Mouse (Mus musculus) limb, embryonic 14.5 days (tissue): ENCODE data around the gene Dnah17. TPM values are rescaled to one million over a fixed set of nuclear protein-coding genes. Genes with fewer than 3 reads are reported as not detected.

Experiments used
- ATAC-seq: fragments of 200-750 bp; cut with Nextera tagmentation; 2 replicates; pipeline ENCODE4 v1.8.0; 2017; ENCODE audit warnings: low read depth, moderate number of reproducible peaks, moderate TSS enrichment; ENCODE audit not compliant: low FRiP score
- DNase-seq: peaks from one replicate; pipeline ENCODE4 v3.0.0-alpha.2; 2015; ENCODE audit warnings: low spot score
- H3K27ac ChIP-seq: fragments of 300-500 bp; sonication (generic); replicated peaks from 2 replicates; pipeline ENCODE4 v1.5.1; 2014; ENCODE audit warnings: low read depth, mild to moderate bottlenecking, low read length, moderate library complexity, mixed read lengths
- H3K27me3 ChIP-seq: fragments of 300-500 bp; sonication (generic); 2 replicates; pipeline ENCODE4 v1.6.1; 2014; ENCODE audit warnings: low read length, mixed read lengths; ENCODE audit not compliant: control insufficient read depth, insufficient read depth
- H3K36me3 ChIP-seq: fragments of 300-500 bp; sonication (generic); 2 replicates; pipeline ENCODE4 v1.6.1; 2014; ENCODE audit warnings: mild to moderate bottlenecking, low read length, moderate library complexity, mixed read lengths; ENCODE audit not compliant: control insufficient read depth, insufficient read depth
- H3K4me1 ChIP-seq: fragments of 300-500 bp; sonication (generic); 2 replicates; pipeline ENCODE4 v1.6.1; 2014; ENCODE audit warnings: antibody characterized with exemption, low read length, mixed read lengths; ENCODE audit not compliant: control insufficient read depth, insufficient read depth
- H3K4me2 ChIP-seq: fragments of 300-500 bp; sonication (generic); replicated peaks from 2 replicates; pipeline ENCODE4 v1.6.1; 2014; ENCODE audit warnings: low read depth, mild to moderate bottlenecking, low read length, moderate library complexity; ENCODE audit not compliant: severe bottlenecking
- H3K4me3 ChIP-seq: fragments of 300-500 bp; sonication (generic); replicated peaks from 2 replicates; pipeline ENCODE4 v1.5.1; 2014; ENCODE audit warnings: low read length
- H3K9ac ChIP-seq: fragments of 300-500 bp; sonication (generic); 2 replicates; pipeline ENCODE4 v1.6.1; 2014; ENCODE audit warnings: mild to moderate bottlenecking, low read depth, low read length, moderate library complexity; ENCODE audit not compliant: severe bottlenecking
- H3K9me3 ChIP-seq: fragments of 300-500 bp; sonication (generic); 2 replicates; pipeline ENCODE4 v1.6.1; 2016; ENCODE audit warnings: low read length; ENCODE audit not compliant: control insufficient read depth
- POLR2A ChIP-seq: fragments of 200-500 bp; IDR thresholded peaks from 2 replicates; pipeline ENCODE4 v1.8.0; 2012; ENCODE audit warnings: inconsistent platforms, mild to moderate bottlenecking, moderate library complexity, borderline replicate concordance; ENCODE audit not compliant: insufficient read depth, insufficient read length; ENCODE audit errors: extremely low read depth
- WGBS: fragments of 180-500 bp; shearing (Covaris S2); extraction: QIAGEN DNeasy Blood & Tissue Kit; methylation state at CpG from one replicate; pipeline ENCODE4 v1.1.7; 2014; 5-methylcytosine and 5-hydroxymethylcytosine counted together
- polyA plus RNA-seq, 2 experiments: library from polyadenylated mRNA; depleted of rRNA in 1 of 2; stranded (reverse) in 1 of 2; unstranded in 1 of 2; fragments of >200 nt; fragmentation: Nextera tagmentation in 1 of 2; extraction: Ambion mirVana in 1 of 2; gene quantifications; 2 replicates each; pipeline versions ENCODE4 v1.2.1 to v1.2.3; 2012 to 2014

Dnah17 gene
- polyA plus RNA-seq, 2 experiments: 0.10 to 0.11 TPM

GRCm38 (mm10) chr11:118067588-118067987, 62.8 kb downstream of the Dnah17 start:
- 78% methylated on average over 8 of the region's 8 CpGs for WGBS
- H3K4me1 ChIP-seq: peaks cover 7% of the 10 kb centered on the region; the same call in 1 of the 2 replicates
- no peak overlapping the region for H3K4me3 ChIP-seq
- H3K9ac ChIP-seq: no peak overlapping the region
- no peak for ATAC-seq
- no peak for DNase-seq
- H3K36me3 ChIP-seq: no peaks in the 10 kb centered on the region
- H3K27ac ChIP-seq: no peak overlapping the region
- no peak for TF ChIP-seq POLR2A
- H3K27me3 ChIP-seq: no peaks in the 10 kb centered on the region
- no peaks in the 10 kb centered on the region for H3K9me3 ChIP-seq
- no peak overlapping the region for H3K4me2 ChIP-seq

- DNase-seq (no peak), ATAC-seq (no peak)
- H3K4me3 ChIP-seq: no peak overlapping the region
- 85% methylated on average over 14 of the region's 14 CpGs for WGBS
- H3K27me3 ChIP-seq: no peaks in the 10 kb centered on the region
- no peaks in the 10 kb centered on the region for H3K9me3 ChIP-seq
- no peaks in the 10 kb centered on the region for H3K4me1 ChIP-seq
- no peak overlapping the region for H3K9ac ChIP-seq
- TF ChIP-seq POLR2A: no peak
- H3K27ac ChIP-seq: no peak overlapping the region
- no peak overlapping the region for H3K4me2 ChIP-seq
- no peaks in the 10 kb centered on the region for H3K36me3 ChIP-seq
Measured at GRCm38 (mm10) chr11:118060038-118060437, 70.4 kb downstream of the Dnah17 start.

- DNase-seq (no peak), ATAC-seq (no peak)
- Histone ChIP-seq H3K4me3 (no peak overlapping the region), H3K27ac (no peak overlapping the region), H3K36me3 (no peaks in the 10 kb centered on the region), H3K9ac (no peak overlapping the region), H3K4me1 (no peaks in the 10 kb centered on the region), H3K9me3 (no peaks in the 10 kb centered on the region), H3K27me3 (no peaks in the 10 kb centered on the region), H3K4me2 (no peak overlapping the region)
- TF ChIP-seq POLR2A: no peak
- WGBS: 67% methylated on average over 10 of the region's 10 CpGs
Measured at GRCm38 (mm10) chr11:118058872-118059271, 71.6 kb downstream of the Dnah17 start.

GRCm38 (mm10) chr11:118058367-118058766, 72.1 kb downstream of the Dnah17 start:
- no peak for ATAC-seq

GRCm38 (mm10) chr11:118050174-118050573, 80.3 kb downstream of the Dnah17 start:
- Histone ChIP-seq H3K36me3 (no peaks in the 10 kb centered on the region), H3K9me3 (no peaks in the 10 kb centered on the region), H3K27me3 (no peaks in the 10 kb centered on the region), H3K27ac (no peak overlapping the region), H3K9ac (no peak overlapping the region), H3K4me1 (no peaks in the 10 kb centered on the region), H3K4me2 (no peak overlapping the region), H3K4me3 (no peak overlapping the region)
- ATAC-seq: no peak
- 90% methylated on average over 16 of the region's 16 CpGs for WGBS
- no peak for DNase-seq
- no peak for TF ChIP-seq POLR2A

More at GRCm38 (mm10) chr11:118058367-118058766, 72.1 kb downstream of the Dnah17 start:
- no peak for DNase-seq
- TF ChIP-seq POLR2A: no peak
- H3K27ac ChIP-seq: no peak overlapping the region
- no peak overlapping the region for H3K4me2 ChIP-seq
- no peak overlapping the region for H3K9ac ChIP-seq
- 64% methylated on average over 12 of the region's 12 CpGs for WGBS
- no peaks in the 10 kb centered on the region for H3K27me3 ChIP-seq
- H3K9me3 ChIP-seq: no peaks in the 10 kb centered on the region
- no peak overlapping the region for H3K4me3 ChIP-seq
- H3K36me3 ChIP-seq: no peaks in the 10 kb centered on the region
- H3K4me1 ChIP-seq: no peaks in the 10 kb centered on the region

GRCm38 (mm10) chr11:118049641-118050040, 80.8 kb downstream of the Dnah17 start:
- Histone ChIP-seq H3K36me3 (no peaks in the 10 kb centered on the region), H3K9ac (no peak overlapping the region), H3K27me3 (no peaks in the 10 kb centered on the region), H3K27ac (no peak overlapping the region), H3K9me3 (no peaks in the 10 kb centered on the region), H3K4me1 (no peaks in the 10 kb centered on the region), H3K4me3 (no peak overlapping the region), H3K4me2 (no peak overlapping the region)
- 26% methylated on average over 8 of the region's 8 CpGs for WGBS
- no peak for TF ChIP-seq POLR2A
- ATAC-seq: no peak
- no peak for DNase-seq
